Mouse (Mus musculus) small intestine, adult 2 months (tissue): Measurements from ENCODE around the gene Nup107. TPM values are rescaled to one million over a fixed set of nuclear protein-coding genes. Genes with fewer than 3 reads are reported as not detected.

Source experiments
- H3K27ac ChIP-seq: fragments of 200-500 bp; 2 replicates; pipeline ENCODE4 v1.5.1; 2012; ENCODE audit warnings: low read depth, low read length, control low read depth, inconsistent platforms; ENCODE audit not compliant: insufficient read depth
- H3K27me3 ChIP-seq: fragments of 200-500 bp; 2 replicates; pipeline ENCODE4 v1.6.1; 2012; ENCODE audit warnings: mild to moderate bottlenecking, moderate library complexity, low read length, inconsistent platforms; ENCODE audit not compliant: control insufficient read depth, insufficient read depth
- H3K36me3 ChIP-seq: fragments of 200-500 bp; 2 replicates; pipeline ENCODE4 v1.6.1; 2012; ENCODE audit warnings: mild to moderate bottlenecking, low read length, control low read depth, inconsistent platforms; ENCODE audit not compliant: control insufficient read depth, insufficient read depth
- H3K4me1 ChIP-seq: fragments of 200-500 bp; 2 replicates; pipeline ENCODE4 v1.6.1; 2012; ENCODE audit warnings: low read length, inconsistent platforms, mixed read lengths; ENCODE audit not compliant: control insufficient read depth, insufficient read depth, insufficient read length
- H3K4me3 ChIP-seq: fragments of 200-500 bp; 2 replicates; pipeline ENCODE4 v1.5.1; 2012; ENCODE audit warnings: low read depth, mild to moderate bottlenecking, control low read depth, inconsistent platforms, low read length, moderate library complexity
- CTCF ChIP-seq: fragments of 200-500 bp; IDR thresholded peaks from 2 replicates; pipeline ENCODE4 v1.5.1; 2012; ENCODE audit warnings: low read depth, mild to moderate bottlenecking, control low read depth, inconsistent platforms, low read length, moderate library complexity, mixed read lengths; ENCODE audit not compliant: insufficient replicate concordance, insufficient read length; ENCODE audit errors: extremely low read depth
- POLR2A ChIP-seq: fragments of 200-500 bp; IDR thresholded peaks from 2 replicates; pipeline ENCODE4 v1.6.1; 2012; ENCODE audit warnings: low read depth, mild to moderate bottlenecking, control low read depth, inconsistent platforms, low read length, moderate library complexity
- WGBS: fragments of 180-500 bp; shearing (Covaris S2); methylation state at CpG from one replicate; pipeline ENCODE4 v1.1.7; 2018; 5-methylcytosine and 5-hydroxymethylcytosine counted together
- polyA plus RNA-seq: library from polyadenylated mRNA; depleted of rRNA; stranded (reverse); fragments of >200 nt; gene quantifications from 2 replicates; pipeline ENCODE4 v1.2.3, GENCODE M21; 2012

Nup107 gene
- polyA plus RNA-seq, 1 experiment = 3.1 TPM

DNA sequence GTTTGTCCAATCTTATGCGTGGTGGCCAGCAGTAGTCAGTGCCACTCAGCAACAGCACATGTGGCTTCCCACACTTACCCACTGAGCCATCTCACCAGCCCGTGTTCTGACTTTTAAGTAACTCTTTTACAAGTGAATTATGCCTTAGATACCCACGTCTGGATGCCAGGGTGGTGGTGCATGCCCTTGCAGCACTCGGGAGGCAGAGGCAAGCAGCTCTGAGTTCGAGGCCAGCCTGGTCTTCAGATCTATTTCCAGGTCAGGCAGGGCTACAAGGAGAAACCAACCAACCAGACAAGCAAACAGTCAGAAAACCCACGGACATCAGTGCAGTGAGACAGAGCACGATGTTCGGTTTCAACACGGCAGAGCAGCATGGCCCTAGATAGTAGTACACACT lies 9.4 kb upstream of the Nup107 start:
- no peak overlapping the region for H3K27ac ChIP-seq
- 92% methylated on average over 9 of the region's 9 CpGs for WGBS
- no peaks in the 10 kb centered on the region for H3K36me3 ChIP-seq
- TF ChIP-seq CTCF (no peak), POLR2A (no peak)
- H3K4me3 ChIP-seq = no peak overlapping the region
- no peaks in the 10 kb centered on the region for H3K4me1 ChIP-seq
- H3K27me3 ChIP-seq = no peaks in the 10 kb centered on the region

DNA sequence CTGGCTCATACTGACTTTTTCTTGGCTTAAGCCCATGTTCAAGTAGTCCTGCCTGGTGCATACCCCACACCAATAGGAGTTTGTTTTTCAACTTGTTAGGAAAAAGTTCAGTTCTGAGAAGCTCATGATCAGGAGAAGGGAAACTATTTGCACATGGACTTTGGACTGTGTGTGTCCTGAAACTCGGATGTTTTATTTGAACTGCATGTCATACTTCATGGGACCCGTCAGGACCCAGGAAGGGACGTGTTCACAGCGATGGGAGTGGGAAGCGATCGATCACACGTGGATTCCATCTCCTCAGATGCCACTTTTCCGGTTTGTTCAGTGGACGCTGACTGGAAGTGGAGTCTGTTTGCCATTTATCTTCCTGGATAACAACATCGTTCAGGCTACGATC lies 7.3 kb upstream of the Nup107 start:
- 53% methylated on average over 11 of the region's 11 CpGs for WGBS
- no peaks in the 10 kb centered on the region for H3K4me1 ChIP-seq
- TF ChIP-seq CTCF = no peak
- TF ChIP-seq POLR2A = no peak
- H3K27ac ChIP-seq = no peak overlapping the region
- no peaks in the 10 kb centered on the region for H3K27me3 ChIP-seq
- no peak overlapping the region for H3K4me3 ChIP-seq
- no peaks in the 10 kb centered on the region for H3K36me3 ChIP-seq

DNA sequence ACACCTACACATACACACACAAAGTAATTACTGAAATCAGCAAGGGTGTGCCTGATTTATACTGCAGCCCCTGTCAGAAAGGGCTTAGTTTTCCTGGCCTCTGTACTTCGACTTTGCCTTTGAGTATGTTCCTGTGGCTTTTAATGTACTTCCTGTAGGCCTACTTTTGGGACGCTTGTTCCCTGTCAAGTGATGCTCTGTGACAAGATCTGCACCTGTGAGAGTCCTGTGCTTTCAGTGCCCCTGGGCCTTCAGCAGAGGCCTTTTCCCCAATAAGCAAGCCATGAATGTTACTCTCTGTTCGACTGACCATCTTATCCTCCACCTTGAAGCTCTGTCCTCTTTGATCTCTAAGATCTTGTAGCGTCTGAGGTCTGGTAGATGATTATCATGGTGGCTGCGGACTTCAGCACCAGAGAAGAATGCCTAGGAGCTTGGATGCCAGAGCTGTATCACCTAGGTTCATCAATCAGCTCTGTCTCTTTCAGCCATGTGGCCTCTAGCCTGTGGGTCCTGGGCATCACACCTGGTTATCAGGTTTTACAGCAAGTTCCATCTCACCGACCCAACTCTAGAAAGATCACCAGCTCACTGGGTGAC lies 6.0 kb upstream of the Nup107 start:
- H3K36me3 ChIP-seq = no peaks in the 10 kb centered on the region
- H3K27ac ChIP-seq = no peak overlapping the region
- TF ChIP-seq CTCF = no peak
- TF ChIP-seq POLR2A = no peak
- 67% methylated on average over 6 of the region's 6 CpGs for WGBS
- peaks cover 2% of the 10 kb centered on the region; the same call in 1 of the 2 replicates for H3K4me1 ChIP-seq
- H3K4me3 ChIP-seq = no peak overlapping the region
- no peaks in the 10 kb centered on the region for H3K27me3 ChIP-seq

DNA sequence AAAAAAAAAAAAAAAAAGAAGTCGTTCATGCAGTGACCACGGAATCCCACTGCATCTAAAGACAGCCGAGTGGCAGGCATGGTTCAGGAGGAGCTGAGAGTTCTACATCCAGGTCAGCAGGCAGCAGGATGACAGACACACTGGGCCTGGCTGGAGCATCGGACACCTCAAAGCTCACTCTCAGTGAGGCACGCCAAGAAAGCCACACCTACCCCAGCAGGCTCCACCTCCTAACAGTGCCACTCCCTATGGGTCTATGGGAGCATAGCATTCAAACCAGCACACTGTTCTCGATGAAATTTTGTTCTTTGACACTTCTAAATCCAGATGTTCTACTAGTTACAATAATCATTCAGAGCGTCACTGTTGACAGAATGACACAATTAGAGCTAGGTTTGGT lies 5.2 kb upstream of the Nup107 start:
- Histone ChIP-seq H3K4me3 (no peak overlapping the region), H3K36me3 (no peaks in the 10 kb centered on the region), H3K4me1 (peaks cover 2% of the 10 kb centered on the region), H3K27ac (no peak overlapping the region), H3K27me3 (no peaks in the 10 kb centered on the region)
- WGBS = 58% methylated on average over 7 of the region's 7 CpGs
- TF ChIP-seq CTCF = no peak
- no peak for TF ChIP-seq POLR2A

GRCm38 (mm10) chr10:117797106-117797505 lies 4.6 kb upstream of the Nup107 start:
- peaks cover 2% of the 10 kb centered on the region for H3K4me1 ChIP-seq
- 87% methylated on average over 12 of the region's 12 CpGs for WGBS
- TF ChIP-seq CTCF (no peak), POLR2A (no peak)
- no peak overlapping the region for H3K4me3 ChIP-seq
- no peak overlapping the region for H3K27ac ChIP-seq
- H3K36me3 ChIP-seq = no peaks in the 10 kb centered on the region
- no peaks in the 10 kb centered on the region for H3K27me3 ChIP-seq

DNA sequence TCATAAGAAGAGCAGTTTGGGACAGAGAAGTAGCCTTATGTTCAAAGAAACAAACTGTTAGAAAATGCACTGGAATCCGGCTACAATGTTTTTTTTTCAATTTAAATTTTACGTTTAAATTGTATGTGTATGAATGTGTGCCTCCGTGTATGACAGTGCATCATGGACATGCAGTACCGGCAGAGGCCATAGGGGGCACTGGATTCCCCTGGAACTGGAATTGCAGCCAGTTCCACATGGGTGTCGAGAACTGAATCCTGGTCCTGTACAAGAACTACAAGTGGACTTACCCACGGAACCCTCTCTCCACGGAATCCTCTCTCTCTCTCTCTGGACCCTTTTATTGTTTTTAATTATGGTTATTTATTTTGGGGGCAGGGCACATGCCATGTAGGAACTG lies 3.7 kb upstream of the Nup107 start:
- no peaks in the 10 kb centered on the region for H3K27me3 ChIP-seq
- no peak overlapping the region for H3K4me3 ChIP-seq
- H3K36me3 ChIP-seq = no peaks in the 10 kb centered on the region
- H3K4me1 ChIP-seq = peaks cover 2% of the 10 kb centered on the region
- WGBS = 94% methylated on average over 7 of the region's 7 CpGs
- no peak overlapping the region for H3K27ac ChIP-seq
- TF ChIP-seq POLR2A (no peak), CTCF (peak; percentile 53; the same call in 1 of the 2 replicates)

GRCm38 (mm10) chr10:117795206-117795605 lies 2.7 kb upstream of the Nup107 start:
- Histone ChIP-seq H3K36me3 (no peaks in the 10 kb centered on the region), H3K27ac (no peak overlapping the region), H3K4me1 (peaks cover 2% of the 10 kb centered on the region), H3K4me3 (no peak overlapping the region), H3K27me3 (no peaks in the 10 kb centered on the region)
- 73% methylated on average over 4 of the region's 4 CpGs for WGBS
- TF ChIP-seq CTCF = no peak
- no peak for TF ChIP-seq POLR2A
